Mouse (Mus musculus) 416B (cell line): Measurements from ENCODE around the gene Thbs3.

Source experiments
- DNase-seq: peaks from one replicate; pipeline ENCODE4 v3.0.0; 2011; ENCODE audit warnings: low read depth

Gene Thbs3

DNA sequence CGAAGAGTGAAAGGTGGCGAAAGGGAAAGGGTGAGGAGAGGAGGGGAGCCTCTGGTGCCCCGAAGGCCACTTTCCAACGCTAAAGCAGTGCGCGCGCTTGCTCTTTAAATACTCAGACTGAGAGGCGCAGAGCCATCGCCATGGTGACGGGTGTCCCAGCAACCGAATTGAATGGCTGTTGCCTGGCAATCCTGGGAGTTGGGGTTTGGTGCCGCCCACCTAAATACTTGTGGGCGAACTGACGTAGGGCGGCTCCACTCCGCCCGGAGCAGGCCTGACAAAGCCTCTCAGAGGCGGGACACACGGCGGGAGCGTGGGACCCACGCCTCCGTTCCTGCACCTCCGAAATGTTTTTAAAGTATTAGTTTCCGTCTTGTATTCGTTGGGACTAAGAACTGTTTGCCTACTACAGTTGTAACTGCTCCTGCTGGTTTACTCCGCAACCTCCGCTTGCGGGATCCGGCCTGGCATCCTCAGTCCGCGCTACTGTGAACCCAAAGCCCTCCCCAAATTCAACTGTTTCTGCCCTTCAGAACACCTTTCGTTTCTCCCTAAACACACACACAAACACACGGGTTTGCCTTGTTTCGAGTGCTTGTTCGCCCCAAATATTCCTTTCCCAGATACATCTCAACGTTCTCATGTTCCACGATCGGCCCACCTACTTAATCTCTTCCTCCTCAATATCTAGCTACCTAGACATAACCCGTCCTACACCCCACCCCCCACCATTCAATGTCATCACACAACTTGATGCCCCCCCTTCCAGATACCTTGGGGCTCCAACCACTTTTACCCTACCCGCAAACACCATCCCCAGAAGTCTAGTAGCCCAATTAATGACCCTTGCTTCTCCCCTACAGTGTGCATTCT is 12.6 kb downstream of the Thbs3 start:
- peak; percentile 73 for DNase-seq

DNA sequence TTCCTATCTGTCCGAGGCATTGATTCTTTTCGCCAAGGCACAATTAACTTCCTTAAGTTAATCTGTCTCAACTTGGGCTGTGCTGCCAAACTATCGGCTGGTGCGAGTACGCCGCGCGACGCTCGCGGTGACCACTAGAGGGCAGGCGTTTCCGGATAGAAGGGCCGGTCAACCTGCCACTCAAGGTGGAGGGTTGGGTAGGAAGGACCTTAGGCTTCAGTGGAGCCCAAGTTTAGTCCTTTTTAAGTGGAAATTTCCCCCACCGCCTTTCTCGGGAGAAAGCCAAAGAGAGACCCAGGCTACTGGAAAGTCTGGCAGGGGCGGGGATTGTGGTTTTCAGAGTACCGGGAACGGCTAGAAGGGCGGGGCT is 13.2 kb downstream of the Thbs3 start:
- peak; percentile 88 for DNase-seq

DNA sequence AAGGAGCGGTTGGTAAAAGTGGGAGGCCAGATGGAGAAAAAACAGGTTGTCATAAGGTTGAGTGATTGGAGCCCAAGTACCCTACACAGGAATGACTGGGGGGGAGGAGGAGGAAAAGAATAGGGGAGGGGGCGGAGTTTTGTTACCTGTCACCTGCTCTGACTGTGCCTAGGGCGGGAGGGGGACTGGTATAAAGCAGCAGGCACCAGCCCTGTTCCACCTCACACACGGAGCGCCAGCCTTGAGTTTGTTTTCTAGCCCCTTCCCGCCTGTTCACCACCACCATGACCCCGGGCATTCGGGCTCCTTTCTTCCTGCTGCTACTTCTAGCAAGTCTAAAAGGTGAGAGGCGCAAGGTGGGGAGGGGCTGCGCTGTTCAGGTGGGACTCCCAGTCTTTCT is 13.9 kb downstream of the Thbs3 start, which contains the start of gene Muc1:
Muc1 (plus strand) TSS at position 222 of the 400 bp plus-strand sequence.
- no peak for DNase-seq

DNA sequence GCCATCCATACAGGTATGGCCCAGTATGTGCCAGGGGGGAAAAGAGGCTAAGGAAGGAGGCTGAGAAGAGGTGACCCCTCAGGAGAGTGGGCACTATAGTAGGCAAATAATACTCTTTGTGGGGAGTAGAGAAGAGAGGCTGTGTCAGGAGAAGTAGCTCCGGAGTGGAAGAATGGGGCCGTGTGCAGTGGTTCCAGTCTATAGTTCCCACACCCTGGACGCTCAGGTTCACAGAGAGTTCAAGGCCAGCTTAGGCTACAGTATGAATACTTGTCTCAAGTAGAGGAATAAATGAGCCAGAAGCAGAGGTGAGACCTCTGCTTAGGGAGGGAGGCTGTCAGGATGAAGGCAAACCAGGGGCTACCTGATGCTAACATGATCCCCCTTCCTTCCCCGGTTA is 14.3 kb downstream of the Thbs3 start:
- DNase-seq, result peak; percentile 42

DNA sequence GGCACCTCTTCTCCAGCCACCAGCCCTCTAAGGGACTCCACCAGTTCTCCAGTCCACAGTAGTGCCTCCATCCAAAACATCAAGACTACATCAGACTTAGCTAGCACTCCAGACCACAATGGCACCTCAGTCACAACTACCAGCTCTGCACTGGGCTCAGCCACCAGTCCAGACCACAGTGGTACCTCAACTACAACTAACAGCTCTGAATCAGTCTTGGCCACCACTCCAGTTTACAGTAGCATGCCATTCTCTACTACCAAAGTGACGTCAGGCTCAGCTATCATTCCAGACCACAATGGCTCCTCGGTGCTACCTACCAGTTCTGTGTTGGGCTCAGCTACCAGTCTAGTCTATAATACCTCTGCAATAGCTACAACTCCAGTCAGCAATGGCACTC is 15.6 kb downstream of the Thbs3 start:
- no peak for DNase-seq

DNA sequence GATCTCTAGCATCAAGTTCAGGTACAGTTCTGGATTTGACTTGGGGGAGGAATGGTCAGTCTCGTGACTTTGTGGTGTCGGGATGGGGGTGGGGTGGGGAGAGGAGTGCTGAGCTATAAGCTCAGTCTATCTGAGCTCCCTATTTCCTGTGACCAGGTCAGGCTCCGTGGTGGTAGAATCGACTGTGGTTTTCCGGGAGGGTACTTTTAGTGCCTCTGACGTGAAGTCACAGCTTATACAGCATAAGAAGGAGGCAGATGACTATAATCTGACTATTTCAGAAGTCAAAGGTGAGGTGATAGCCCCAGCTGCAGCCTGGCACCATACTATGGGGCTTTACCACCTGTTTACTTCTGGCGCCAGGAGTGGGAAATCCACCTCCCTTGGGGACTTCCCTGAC is 16.4 kb downstream of the Thbs3 start:
- peak; percentile 72 for DNase-seq

GRCm38 (mm10) chr3:89231772-89232275 is 16.8 kb downstream of the Thbs3 start:
- no peak for DNase-seq

- DNase-seq, result no peak
These were observed 17.6 kb downstream of the Thbs3 start for GRCm38 (mm10) chr3:89232614-89233013.

GRCm38 (mm10) chr3:89233562-89234110 is 18.7 kb downstream of the Thbs3 start:
- DNase-seq, result no peak

DNA sequence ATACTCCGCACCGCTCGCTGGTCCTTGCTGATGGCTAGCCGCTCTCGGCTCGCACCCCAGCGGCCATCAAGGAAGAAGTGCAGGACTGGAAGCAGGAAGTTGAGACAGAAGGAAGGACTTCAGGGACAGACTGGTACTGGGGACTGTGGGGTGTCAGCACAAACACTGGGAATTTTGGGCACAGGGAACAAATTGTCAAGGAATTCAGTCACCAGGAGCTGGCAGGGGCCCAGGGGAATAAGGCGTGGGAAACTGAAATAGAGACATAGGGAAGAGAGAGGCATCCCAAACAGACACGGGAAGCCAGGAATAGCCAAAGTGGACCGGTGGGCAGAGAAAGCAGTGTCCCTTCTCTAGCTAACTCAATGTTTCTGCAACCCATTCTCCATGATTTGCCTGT is 21.5 kb downstream of the Thbs3 start:
- no peak for DNase-seq

- DNase-seq, result no peak
These were observed 22.7 kb downstream of the Thbs3 start for GRCm38 (mm10) chr3:89237682-89238081.

DNA sequence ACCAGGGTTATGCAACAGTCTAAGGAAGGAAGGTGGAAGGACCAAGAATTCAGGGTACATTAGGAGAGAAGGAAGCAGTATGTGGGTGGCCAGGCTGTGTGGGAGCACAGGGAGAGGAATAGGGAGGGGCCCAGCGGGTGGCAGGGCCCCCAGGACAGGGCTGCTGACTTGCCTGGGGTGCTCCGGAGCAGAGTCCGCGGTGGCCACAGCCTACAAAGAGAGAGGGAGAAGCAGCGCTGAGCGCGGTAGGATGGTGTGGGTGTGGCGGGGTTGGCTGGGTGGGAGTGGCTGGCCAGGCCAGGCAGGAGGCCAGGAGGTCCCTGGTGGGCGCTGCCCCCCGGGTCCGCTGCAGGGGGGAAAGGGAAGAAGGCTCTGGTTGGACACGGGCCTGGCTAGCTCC is 23.5 kb downstream of the Thbs3 start:
- no peak for DNase-seq

GRCm38 (mm10) chr3:89242331-89242895 is 27.4 kb downstream of the Thbs3 start:
- DNase-seq, result peak; percentile 85

- DNase-seq, result peak; percentile 72
These were observed 28.6 kb downstream of the Thbs3 start for GRCm38 (mm10) chr3:89243609-89244008.

GRCm38 (mm10) chr3:89244158-89244981 is 29.4 kb downstream of the Thbs3 start:
- DNase-seq, result peak; percentile 42

DNA sequence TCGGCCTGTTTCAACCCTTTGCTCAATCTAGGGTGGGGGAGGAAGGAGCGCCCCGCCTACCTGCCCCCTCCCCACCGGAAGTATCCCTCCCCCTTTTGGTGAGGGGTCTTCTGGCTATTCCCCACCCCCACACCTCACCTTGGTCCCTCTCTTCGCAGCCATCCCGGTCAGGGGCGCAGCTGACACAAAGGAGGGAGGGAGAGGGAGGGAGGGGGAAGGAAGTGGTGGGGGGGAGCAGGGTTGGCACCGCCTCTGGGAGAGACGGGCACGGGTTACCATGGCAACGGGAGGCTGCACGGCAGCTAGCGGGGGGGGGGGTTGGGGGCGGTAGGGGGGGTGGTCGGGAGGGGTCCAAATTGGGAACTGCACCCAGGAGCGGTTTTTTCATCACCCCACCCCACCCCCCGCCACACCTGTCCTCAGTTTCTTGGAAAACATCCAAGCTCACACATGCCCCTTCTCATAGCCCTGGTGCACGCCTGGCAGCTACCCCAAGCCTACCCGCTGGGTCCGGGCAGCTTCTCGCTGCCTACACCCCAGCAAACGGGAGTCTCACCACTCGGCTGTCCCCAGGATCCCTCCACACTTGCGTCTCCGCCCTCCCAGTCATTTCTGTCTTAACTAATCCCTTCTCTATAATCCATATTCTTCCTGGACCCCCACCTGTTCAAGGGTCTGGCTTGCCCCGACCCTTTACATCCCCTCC is 30.2 kb downstream of the Thbs3 start:
- DNase-seq, result peak; percentile 59

DNA sequence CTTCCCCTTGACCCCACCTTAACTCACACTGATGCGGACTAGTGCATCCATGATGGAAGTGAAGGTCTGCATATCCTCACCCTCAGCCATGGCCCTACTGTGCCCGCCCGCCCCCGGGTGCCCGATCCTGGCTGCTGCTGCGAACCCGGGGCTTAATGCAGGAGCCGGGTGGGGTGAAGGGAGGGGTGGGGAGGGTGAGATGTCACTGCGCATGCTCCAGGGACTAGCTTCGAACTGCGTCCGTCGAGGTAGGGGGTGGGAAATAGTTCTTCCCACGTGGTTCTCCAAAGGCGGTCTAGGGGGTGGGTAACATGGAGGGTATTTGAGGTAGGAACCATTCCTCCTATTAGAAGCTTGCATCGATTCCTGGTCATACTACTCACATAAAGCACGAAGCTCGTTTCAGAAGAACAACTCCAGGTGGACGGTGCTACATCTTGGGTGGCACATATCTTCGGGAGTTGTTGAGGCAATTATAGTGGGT is 30.8 kb downstream of the Thbs3 start, which contains the start of gene Krtcap2:
Krtcap2 (plus strand) TSS at position 279 of the 484 bp plus-strand sequence.
- peak; percentile 72 for DNase-seq

GRCm38 (mm10) chr3:89246261-89247100 is 31.5 kb downstream of the Thbs3 start, which contains the start of gene Trim46:
Trim46 (minus strand) TSS chr3:89246309.
- peak; percentile 94 for DNase-seq

- DNase-seq, result peak; percentile 54
These were observed 32.5 kb downstream of the Thbs3 start for GRCm38 (mm10) chr3:89247466-89247865.

DNA sequence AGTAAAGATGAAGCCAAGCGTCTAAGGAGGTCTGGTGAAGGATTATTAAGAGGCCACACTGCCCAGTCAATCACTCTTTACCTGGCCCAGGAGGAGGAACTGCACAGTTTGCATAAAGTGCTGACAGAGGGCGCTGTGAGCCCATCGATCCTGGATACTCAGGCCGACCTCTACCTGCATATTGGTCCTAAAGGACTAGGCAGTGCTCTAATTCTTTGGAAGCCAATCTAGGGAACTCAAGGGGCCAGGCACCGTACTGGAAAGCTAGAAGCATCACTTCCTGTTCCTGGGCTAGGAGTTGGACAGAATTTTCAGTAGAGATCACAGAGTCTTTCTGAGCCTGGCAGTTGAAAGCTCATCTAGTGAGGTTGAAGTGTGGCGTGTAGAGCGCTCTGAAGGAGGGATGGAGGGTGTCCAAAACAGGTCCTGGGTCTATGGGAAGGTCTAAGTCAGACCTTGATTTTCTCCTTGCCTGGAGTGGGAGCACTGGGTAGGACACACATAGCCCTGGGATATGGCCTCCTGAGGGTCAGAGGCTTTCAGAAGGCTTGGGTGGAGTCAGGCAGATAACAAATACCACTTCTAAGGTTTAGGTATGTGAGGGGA is 35.6 kb downstream of the Thbs3 start:
- peak; percentile 81 for DNase-seq
